15 mouse cellular contexts compared by ENCODE assay signal in the genomic region with DNA sequence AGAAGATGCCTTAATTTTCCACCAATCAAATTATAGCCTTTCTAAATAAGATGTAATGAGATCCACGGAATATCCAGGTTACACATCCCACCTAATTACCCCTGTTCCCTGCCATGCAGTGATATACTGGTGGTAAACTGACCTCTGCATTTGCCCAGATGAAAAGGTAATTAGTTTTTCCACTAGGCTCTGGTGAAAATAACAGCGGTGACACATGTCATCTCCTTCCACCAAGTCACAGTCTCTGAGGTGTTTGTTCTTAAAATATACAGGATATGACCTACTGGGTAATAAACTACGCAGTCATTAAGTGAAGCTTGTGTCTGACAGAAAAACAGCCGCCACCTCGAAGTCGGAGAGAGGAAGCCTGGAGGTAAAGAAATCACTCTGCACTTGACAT.
"Had no signal": no experiment of that assay in that cellular context is flagged by ENCODE, and none has a peak within 500 bp of the region (broad histone marks: within the 10 kb centered on the region; RNA-seq: fewer than 3 reads in every experiment).

No protein-coding gene starts in this region.

- H3K4me3 ChIP-seq: limb, embryonic 13.5 days; midbrain, embryonic 10.5 days had no signal

- DNase-seq: kidney, adult 11 months; kidney, postnatal 25 days; layer of hippocampus, adult 9-11 months; layer of hippocampus, postnatal 36 days; lung, adult 18-20 months; lung, postnatal 36 days; midbrain, embryonic 14.5 days; retina, postnatal 1 day; right cerebral cortex, postnatal 4 days; spleen, adult 18-20 months; thymus, adult 18-20 months; thymus, postnatal 14 days had no signal

- H3K4me2 ChIP-seq: limb, embryonic 13.5 days had no signal

- H3K27ac ChIP-seq: limb, embryonic 13.5 days; liver, embryonic 14.5 days; midbrain, embryonic 10.5 days had no signal

- H3K9me3 ChIP-seq: limb, embryonic 13.5 days; midbrain, embryonic 10.5 days had no signal

- H3K4me1 ChIP-seq: limb, embryonic 13.5 days; midbrain, embryonic 10.5 days had no signal

- H3K9ac ChIP-seq: limb, embryonic 13.5 days; liver, embryonic 14.5 days had no signal

- H3K36me3 ChIP-seq: limb, embryonic 13.5 days; midbrain, embryonic 10.5 days had no signal
